Mouse (Mus musculus): ENCODE measurements at regions not wholly inside any gene's neighbourhood (a gene's known extent, or its start where the extent isn't known, plus 50 kb on each side); places are given as distances from the start of the nearest gene placed in this dataset.

- Histone ChIP-seq H3K9me3 (replicated peaks; ENCODE audit: insufficient read depth, low read length) (no peaks in the 10 kb centered on the region), H3K27ac (ENCODE audit: control insufficient read depth, low read depth, low read length) (no peak overlapping the region), H3K4me3 (ENCODE audit: control insufficient read depth in 1 of 2, insufficient read depth in 1 of 2, low read depth in 2 of 2, low read length in 2 of 2) (no peak overlapping the region), H3K27me3 (ENCODE audit: control insufficient read depth in 1 of 2, insufficient read depth in 2 of 2, low read length in 2 of 2) (peaks cover 0 to 6% of the 10 kb centered on the region in 2 experiments; a peak in 2 of 4 replicates), H3K9ac (ENCODE audit: control insufficient read depth, low read depth, low read length, poor library complexity, severe bottlenecking) (no peak overlapping the region), H3K4me1 (ENCODE audit: control insufficient read depth in 1 of 2, insufficient read depth in 2 of 2, low read length in 2 of 2) (no peaks in the 10 kb centered on the region), H3K36me3 (ENCODE audit: control insufficient read depth in 1 of 2, insufficient read depth in 2 of 2, low read length in 2 of 2) (no peaks in the 10 kb centered on the region), H3K79me2 (ENCODE audit: control insufficient read depth, insufficient read depth, low read length, poor library complexity) (no peaks in the 10 kb centered on the region)
- DNase-seq (ENCODE audit: low read depth, low spot score): no peak
- TF ChIP-seq TAL1 (IDR thresholded peaks at IDR 0.05; ENCODE audit: low read length): no peak
Measured at GRCm38 (mm10) chr6:51790293-51790692, 222.1 kb downstream of the Skap2 start.

GRCm38 (mm10) chr6:51790693-51791092 lies 221.7 kb downstream of the Skap2 start:
- Histone ChIP-seq H3K9me3 (replicated peaks; ENCODE audit: insufficient read depth, low read length) (no peaks in the 10 kb centered on the region), H3K4me3 (ENCODE audit: control insufficient read depth in 1 of 2, insufficient read depth in 1 of 2, low read depth in 2 of 2, low read length in 2 of 2) (no peak overlapping the region), H3K36me3 (ENCODE audit: control insufficient read depth in 1 of 2, insufficient read depth in 2 of 2, low read length in 2 of 2) (no peaks in the 10 kb centered on the region), H3K27me3 (ENCODE audit: control insufficient read depth in 1 of 2, insufficient read depth in 2 of 2, low read length in 2 of 2) (peaks cover 0 to 4% of the 10 kb centered on the region in 2 experiments; a peak in 2 of 4 replicates), H3K9ac (ENCODE audit: control insufficient read depth, low read depth, low read length, poor library complexity, severe bottlenecking) (no peak overlapping the region), H3K27ac (ENCODE audit: control insufficient read depth, low read depth, low read length) (no peak overlapping the region), H3K4me1 (ENCODE audit: control insufficient read depth in 1 of 2, insufficient read depth in 2 of 2, low read length in 2 of 2) (no peaks in the 10 kb centered on the region), H3K79me2 (ENCODE audit: control insufficient read depth, insufficient read depth, low read length, poor library complexity) (no peaks in the 10 kb centered on the region)
- DNase-seq (ENCODE audit: low read depth, low spot score): no peak
- no peak for TF ChIP-seq MAFK (IDR thresholded peaks at IDR 0.05; ENCODE audit: borderline replicate concordance, low read depth, low read length)
- no peak for TF ChIP-seq USF1 (IDR thresholded peaks at IDR 0.05; ENCODE audit: low read depth, low read length)
- TF ChIP-seq GABPA (IDR thresholded peaks at IDR 0.05; ENCODE audit: low read depth, low read length): no peak
- no peak for TF ChIP-seq E2F4 (IDR thresholded peaks at IDR 0.05; ENCODE audit: borderline replicate concordance, low read depth, low read length)
- no peak for TF ChIP-seq NELFE (IDR thresholded peaks at IDR 0.05; ENCODE audit: low read depth, low read length)
- TF ChIP-seq TAL1 (IDR thresholded peaks at IDR 0.05; ENCODE audit: low read length): no peak
- TF ChIP-seq ZKSCAN1 (IDR thresholded peaks at IDR 0.05; ENCODE audit: low read depth, low read length): no peak
- TF ChIP-seq MAZ (IDR thresholded peaks at IDR 0.05; ENCODE audit: low read depth, low read length): no peak
- TF ChIP-seq JUND (IDR thresholded peaks at IDR 0.05; ENCODE audit: low read depth, low read length): no peak

GRCm38 (mm10) chr6:51795300-51795699 lies 217.0 kb downstream of the Skap2 start:
- no peaks in the 10 kb centered on the region for H3K4me1 ChIP-seq (ENCODE audit: control insufficient read depth in 1 of 2, insufficient read depth in 2 of 2, low read length in 2 of 2)
- no peak overlapping the region for H3K4me3 ChIP-seq (ENCODE audit: control insufficient read depth in 1 of 2, insufficient read depth in 1 of 2, low read depth in 2 of 2, low read length in 2 of 2)
- H3K27ac ChIP-seq (ENCODE audit: control insufficient read depth, low read depth, low read length): no peak overlapping the region
- H3K36me3 ChIP-seq (ENCODE audit: control insufficient read depth in 1 of 2, insufficient read depth in 2 of 2, low read length in 2 of 2): no peaks in the 10 kb centered on the region
- H3K9ac ChIP-seq (ENCODE audit: control insufficient read depth, low read depth, low read length, poor library complexity, severe bottlenecking): no peak overlapping the region
- peaks cover 0 to 3% of the 10 kb centered on the region in 2 experiments; a peak in 1 of 4 replicates for H3K27me3 ChIP-seq (ENCODE audit: control insufficient read depth in 1 of 2, insufficient read depth in 2 of 2, low read length in 2 of 2)
- H3K79me2 ChIP-seq (ENCODE audit: control insufficient read depth, insufficient read depth, low read length, poor library complexity): no peaks in the 10 kb centered on the region
- TF ChIP-seq ZMIZ1 (IDR thresholded peaks at IDR 0.05; ENCODE audit: low read depth, low read length): no peak
- TF ChIP-seq SMC3 (IDR thresholded peaks at IDR 0.05; ENCODE audit: low read depth, low read length): peak; percentile 57
- TF ChIP-seq MYC (IDR thresholded peaks at IDR 0.05; ENCODE audit: low read depth, low read length): no peak
- peak; percentile 66 to 84 (median 82) for TF ChIP-seq CTCF (IDR thresholded peaks at IDR 0.05 in 2 of 3, conservative IDR thresholded peaks at IDR 0.05 in 1 of 3; ENCODE audit: control insufficient read depth in 1 of 3, insufficient read depth in 1 of 3, low read depth in 2 of 3, low read length in 3 of 3, poor library complexity in 1 of 3, severe bottlenecking in 1 of 3)
- TF ChIP-seq CHD1 (IDR thresholded peaks at IDR 0.05; ENCODE audit: low read depth, low read length): no peak
- no peak for TF ChIP-seq USF2 (IDR thresholded peaks at IDR 0.05; ENCODE audit: borderline replicate concordance in 1 of 2, insufficient read depth in 1 of 2, low read depth in 1 of 2, low read length in 2 of 2)
- peak; percentile 36 for DNase-seq (ENCODE audit: low read depth, low spot score)
- no peaks in the 10 kb centered on the region for H3K9me3 ChIP-seq (replicated peaks; ENCODE audit: insufficient read depth, low read length)
